Mouse (Mus musculus) liver, embryonic 12.5 days (tissue): ENCODE results near the gene Dyrk1a. TPM values are rescaled to one million over a fixed set of nuclear protein-coding genes. Genes with fewer than 3 reads are reported as not detected.

Experiments
- ATAC-seq: fragments of 200-750 bp; cut with Nextera tagmentation; 2 replicates; pipeline ENCODE4 v1.8.0; 2017; ENCODE audit warnings: moderate number of reproducible peaks, mild to moderate bottlenecking, moderate library complexity
- H3K27ac ChIP-seq: fragments of 300-500 bp; sonication (generic); 2 replicates; pipeline ENCODE4 v1.5.1; 2016; ENCODE audit warnings: mild to moderate bottlenecking
- H3K27me3 ChIP-seq: fragments of 300-500 bp; sonication (generic); replicated peaks from 2 replicates; pipeline ENCODE4 v1.6.1; 2016; ENCODE audit warnings: mild to moderate bottlenecking, moderate library complexity
- H3K36me3 ChIP-seq: fragments of 300-500 bp; sonication (generic); 2 replicates; pipeline ENCODE4 v1.6.1; 2016; ENCODE audit warnings: mild to moderate bottlenecking, moderate library complexity
- H3K4me1 ChIP-seq: fragments of 300-500 bp; sonication (generic); 2 replicates; pipeline ENCODE4 v1.6.1; 2016
- H3K4me2 ChIP-seq: fragments of 300-500 bp; sonication (generic); 2 replicates; pipeline ENCODE4 v1.6.1; 2016; ENCODE audit warnings: mild to moderate bottlenecking, moderate library complexity
- H3K4me3 ChIP-seq: fragments of 300-500 bp; sonication (generic); 2 replicates; pipeline ENCODE4 v1.5.1; 2016; ENCODE audit warnings: mild to moderate bottlenecking, moderate library complexity
- H3K9ac ChIP-seq: fragments of 300-500 bp; sonication (generic); 2 replicates; pipeline ENCODE4 v1.6.1; 2016; ENCODE audit warnings: mild to moderate bottlenecking, moderate library complexity
- H3K9me3 ChIP-seq: fragments of 300-500 bp; sonication (generic); replicated peaks from 2 replicates; pipeline ENCODE4 v1.6.1; 2016; ENCODE audit warnings: mild to moderate bottlenecking, moderate library complexity
- WGBS: fragments of 180-500 bp; shearing (Covaris S2); methylation state at CpG from one replicate; pipeline ENCODE4 v1.1.7; 2016; ENCODE audit not compliant: insufficient replicate concordance; 5-methylcytosine and 5-hydroxymethylcytosine counted together
- polyA plus RNA-seq: library from polyadenylated mRNA; unstranded; fragments of >200 nt; fragmentation: Nextera tagmentation; extraction: Ambion mirVana; gene quantifications from 2 replicates; pipeline ENCODE4 v1.2.1, GENCODE M21; 2016

Dyrk1a gene
- polyA plus RNA-seq, 1 experiment from 2014 or later, result 4.8 TPM

DNA sequence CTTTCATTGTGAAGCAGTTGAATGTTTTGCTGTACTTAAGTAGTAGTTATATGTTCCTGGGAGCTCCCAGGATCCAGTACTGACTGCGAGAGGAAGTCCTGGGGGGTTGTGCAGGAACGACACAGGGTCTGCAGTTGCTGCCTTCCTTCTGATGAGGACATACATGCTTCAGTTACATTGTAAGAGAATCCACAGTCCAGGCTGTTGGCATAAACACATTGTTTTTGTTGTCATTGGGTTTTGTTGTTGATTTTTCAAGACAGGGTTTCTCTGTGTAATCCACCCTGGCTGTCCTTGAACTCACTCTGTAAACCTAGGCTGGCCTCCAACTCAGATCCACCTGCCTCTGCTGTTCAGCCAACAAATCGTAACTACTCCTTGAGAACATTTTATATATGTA is 80.1 kb downstream of the Dyrk1a start:
- Histone ChIP-seq H3K9me3 (no peaks in the 10 kb centered on the region), H3K9ac (no peak overlapping the region), H3K4me3 (no peak overlapping the region), H3K4me2 (no peak overlapping the region), H3K36me3 (no peaks in the 10 kb centered on the region), H3K4me1 (peaks cover 47% of the 10 kb centered on the region), H3K27me3 (no peaks in the 10 kb centered on the region), H3K27ac (no peak overlapping the region)
- no peak for ATAC-seq
- WGBS, result 71% methylated on average over 3 of the region's 3 CpGs

DNA sequence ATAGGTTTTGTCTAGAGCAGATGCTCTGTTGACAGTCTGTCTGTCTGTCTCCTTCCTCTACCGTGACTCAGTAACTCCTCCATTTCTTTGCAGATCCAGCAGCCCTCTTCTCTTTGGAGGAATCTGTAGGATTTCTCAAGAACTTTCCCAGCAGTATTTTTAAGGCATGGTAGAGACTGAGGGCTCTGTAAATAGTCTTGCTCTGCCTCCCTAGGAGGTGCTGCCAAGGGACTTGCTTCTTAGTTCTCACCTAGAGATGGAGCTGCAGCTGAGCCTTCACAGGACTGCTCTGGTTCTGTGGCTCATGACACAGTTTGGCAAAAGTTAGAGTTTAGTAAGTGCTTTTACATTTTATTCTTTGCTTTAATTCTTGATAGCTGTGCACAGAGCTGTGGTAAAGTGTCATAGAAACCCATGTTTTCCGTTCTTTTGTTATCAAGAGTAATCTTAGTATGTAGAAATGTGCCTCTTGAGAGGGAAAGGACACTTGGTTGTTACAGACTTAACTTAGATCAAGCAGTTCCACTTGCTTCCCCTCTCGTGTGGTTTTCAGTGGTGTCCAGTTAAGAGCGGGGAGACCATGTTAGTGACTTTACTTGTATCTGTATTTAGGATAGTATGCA is 82.4 kb downstream of the Dyrk1a start:
- Histone ChIP-seq H3K9ac (no peak overlapping the region), H3K4me3 (no peak overlapping the region), H3K27ac (no peak overlapping the region), H3K27me3 (no peaks in the 10 kb centered on the region), H3K9me3 (no peaks in the 10 kb centered on the region), H3K4me2 (no peak overlapping the region), H3K36me3 (no peaks in the 10 kb centered on the region), H3K4me1 (peaks cover 45% of the 10 kb centered on the region)
- WGBS, result 58% methylated on average over 4 of the region's 4 CpGs
- no peak for ATAC-seq

- H3K4me1 ChIP-seq, result peaks cover 19% of the 10 kb centered on the region
- H3K36me3 ChIP-seq, result peaks cover 6% of the 10 kb centered on the region
- no peaks in the 10 kb centered on the region for H3K9me3 ChIP-seq
- H3K4me3 ChIP-seq, result no peak overlapping the region
- H3K9ac ChIP-seq, result no peak overlapping the region
- ATAC-seq, result no peak
- WGBS, result 88% methylated on average over 6 of the region's 6 CpGs
- H3K4me2 ChIP-seq, result no peak overlapping the region
- H3K27me3 ChIP-seq, result no peaks in the 10 kb centered on the region
- no peak overlapping the region for H3K27ac ChIP-seq
Measured at GRCm38 (mm10) chr16:94655083-94655482, 85.3 kb downstream of the Dyrk1a start.

DNA sequence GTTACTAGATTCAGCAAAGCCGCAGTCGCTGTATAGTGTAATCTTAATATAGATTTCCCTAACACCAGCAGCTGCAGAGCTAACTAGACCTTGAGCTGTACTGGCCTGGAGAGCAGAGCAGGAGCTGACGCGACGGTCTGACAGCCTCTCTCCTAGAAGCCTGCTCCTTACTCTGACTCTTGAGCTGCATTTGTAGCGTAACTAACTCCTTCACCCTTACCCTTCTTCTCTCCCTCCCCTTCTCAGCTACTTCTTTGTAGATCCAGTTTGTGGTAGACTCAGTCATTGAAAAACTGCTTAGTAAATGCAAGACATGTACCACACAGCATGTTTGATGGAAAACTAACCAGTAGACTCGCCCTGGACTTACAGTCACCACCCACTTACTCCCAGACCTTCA is 87.1 kb downstream of the Dyrk1a start:
- no peak overlapping the region for H3K4me3 ChIP-seq
- no peaks in the 10 kb centered on the region for H3K27me3 ChIP-seq
- no peak overlapping the region for H3K27ac ChIP-seq
- H3K9me3 ChIP-seq, result no peaks in the 10 kb centered on the region
- peaks cover 16% of the 10 kb centered on the region for H3K36me3 ChIP-seq
- ATAC-seq, result no peak
- H3K9ac ChIP-seq, result no peak overlapping the region
- H3K4me2 ChIP-seq, result no peak overlapping the region
- WGBS, result 84% methylated on average over 7 of the region's 7 CpGs
- peaks cover 19% of the 10 kb centered on the region for H3K4me1 ChIP-seq

DNA sequence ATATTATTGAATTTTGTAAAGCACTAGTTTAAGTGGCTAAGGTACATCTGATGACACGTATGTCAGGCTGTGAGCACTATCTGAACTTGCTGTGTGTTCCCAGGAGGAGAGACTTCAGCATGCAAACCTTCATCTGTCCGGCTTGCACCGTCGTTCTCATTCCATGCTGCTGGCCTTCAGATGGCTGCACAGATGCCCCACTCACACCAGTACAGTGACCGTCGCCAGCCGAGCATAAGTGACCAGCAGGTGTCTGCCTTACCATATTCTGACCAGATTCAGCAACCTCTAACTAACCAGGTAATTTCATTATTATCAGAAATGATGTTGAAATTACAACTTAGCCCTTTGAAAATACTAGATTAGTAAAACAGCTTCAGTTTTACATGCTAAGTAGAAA is 89.6 kb downstream of the Dyrk1a start:
- WGBS, result 87% methylated on average over 7 of the region's 7 CpGs
- no peaks in the 10 kb centered on the region for H3K9me3 ChIP-seq
- no peak overlapping the region for H3K27ac ChIP-seq
- H3K4me1 ChIP-seq, result peaks cover 11% of the 10 kb centered on the region
- H3K36me3 ChIP-seq, result peaks cover 21% of the 10 kb centered on the region
- H3K4me3 ChIP-seq, result no peak overlapping the region
- no peak overlapping the region for H3K4me2 ChIP-seq
- no peaks in the 10 kb centered on the region for H3K27me3 ChIP-seq
- H3K9ac ChIP-seq, result no peak overlapping the region
- no peak for ATAC-seq

GRCm38 (mm10) chr16:94660221-94660620 is 90.4 kb downstream of the Dyrk1a start:
- H3K27me3 ChIP-seq, result no peaks in the 10 kb centered on the region
- ATAC-seq, result no peak

DNA sequence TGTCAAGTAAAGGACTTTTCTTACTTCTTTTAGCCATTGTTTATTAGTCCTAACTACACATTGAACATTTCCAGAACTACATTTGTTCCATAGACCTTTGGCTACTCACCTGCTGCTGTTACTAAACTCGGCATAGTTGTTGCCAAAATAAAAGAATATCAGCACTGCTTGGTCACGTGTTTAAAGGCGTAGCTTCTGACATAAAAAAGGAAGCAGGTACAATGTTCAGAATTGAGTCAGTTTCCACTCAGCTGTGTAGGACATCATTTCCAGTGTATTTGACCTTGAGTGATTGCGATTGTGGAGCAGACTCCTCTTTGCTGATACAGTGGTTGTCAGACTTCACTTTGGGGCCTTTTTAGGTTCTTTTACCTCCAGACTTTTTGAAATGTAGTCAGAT is 97.7 kb downstream of the Dyrk1a start:
- no peak overlapping the region for H3K4me2 ChIP-seq
- H3K27me3 ChIP-seq, result no peaks in the 10 kb centered on the region
- ATAC-seq, result no peak
- no peak overlapping the region for H3K4me3 ChIP-seq
- no peaks in the 10 kb centered on the region for H3K9me3 ChIP-seq
- peaks cover 76% of the 10 kb centered on the region for H3K36me3 ChIP-seq
- H3K4me1 ChIP-seq, result no peaks in the 10 kb centered on the region
- no peak overlapping the region for H3K27ac ChIP-seq
- WGBS, result 86% methylated on average over 4 of the region's 4 CpGs
- H3K9ac ChIP-seq, result no peak overlapping the region

More at GRCm38 (mm10) chr16:94660221-94660620, 90.4 kb downstream of the Dyrk1a start:
- H3K4me2 ChIP-seq, result no peak overlapping the region
- peaks cover 8% of the 10 kb centered on the region for H3K4me1 ChIP-seq
- H3K36me3 ChIP-seq, result peaks cover 27% of the 10 kb centered on the region
- WGBS, result 81% methylated on average over 8 of the region's 8 CpGs
- no peaks in the 10 kb centered on the region for H3K9me3 ChIP-seq
- H3K9ac ChIP-seq, result no peak overlapping the region
- H3K27ac ChIP-seq, result no peak overlapping the region
- no peak overlapping the region for H3K4me3 ChIP-seq

- ATAC-seq, result no peak
- Histone ChIP-seq H3K4me3 (no peak overlapping the region), H3K9ac (no peak overlapping the region), H3K27me3 (no peaks in the 10 kb centered on the region), H3K27ac (no peak overlapping the region), H3K36me3 (peaks cover 91% of the 10 kb centered on the region), H3K4me2 (no peak overlapping the region), H3K4me1 (no peaks in the 10 kb centered on the region), H3K9me3 (no peaks in the 10 kb centered on the region)
- WGBS, result 82% methylated on average over 9 of the region's 9 CpGs
Measured at GRCm38 (mm10) chr16:94671313-94671712, 101.5 kb downstream of the Dyrk1a start.

GRCm38 (mm10) chr16:94680924-94681323 is 111.1 kb downstream of the Dyrk1a start:
- Histone ChIP-seq H3K36me3 (peaks cover 84% of the 10 kb centered on the region), H3K4me3 (no peak overlapping the region)

GRCm38 (mm10) chr16:94681760-94682159 is 112.0 kb downstream of the Dyrk1a start:
- Histone ChIP-seq H3K9me3 (no peaks in the 10 kb centered on the region), H3K4me3 (no peak overlapping the region), H3K9ac (no peak overlapping the region), H3K27ac (no peak overlapping the region), H3K4me2 (no peak overlapping the region), H3K27me3 (no peaks in the 10 kb centered on the region), H3K36me3 (peaks cover 90% of the 10 kb centered on the region), H3K4me1 (peaks cover 7% of the 10 kb centered on the region)
- WGBS, result 88% methylated on average over 4 of the region's 4 CpGs
- ATAC-seq, result no peak

More at GRCm38 (mm10) chr16:94680924-94681323, 111.1 kb downstream of the Dyrk1a start:
- Histone ChIP-seq H3K4me1 (peaks cover 7% of the 10 kb centered on the region), H3K27ac (no peak overlapping the region), H3K27me3 (no peaks in the 10 kb centered on the region), H3K4me2 (no peak overlapping the region), H3K9ac (no peak overlapping the region), H3K9me3 (no peaks in the 10 kb centered on the region)
- no peak for ATAC-seq
- 78% methylated on average over 4 of the region's 4 CpGs for WGBS

- Histone ChIP-seq H3K36me3 (peaks cover 92% of the 10 kb centered on the region), H3K9me3 (no peaks in the 10 kb centered on the region), H3K4me3 (no peak overlapping the region), H3K4me2 (no peak overlapping the region), H3K4me1 (peaks cover 5% of the 10 kb centered on the region), H3K27me3 (no peaks in the 10 kb centered on the region), H3K27ac (no peak overlapping the region), H3K9ac (no peak overlapping the region)
- 70% methylated on average over 4 of the region's 4 CpGs for WGBS
- ATAC-seq, result no peak
Measured at GRCm38 (mm10) chr16:94683960-94684359, 114.2 kb downstream of the Dyrk1a start.

- Histone ChIP-seq H3K4me2 (no peak overlapping the region), H3K27me3 (no peaks in the 10 kb centered on the region), H3K36me3 (peaks cover 70% of the 10 kb centered on the region), H3K27ac (no peak overlapping the region), H3K9me3 (no peaks in the 10 kb centered on the region), H3K9ac (no peak overlapping the region), H3K4me1 (peaks cover 28% of the 10 kb centered on the region), H3K4me3 (no peak overlapping the region)
- no peak for ATAC-seq
- WGBS, result 79% methylated on average over 4 of the region's 4 CpGs
Measured at GRCm38 (mm10) chr16:94693687-94694305, 124.0 kb downstream of the Dyrk1a start.
